Mouse (Mus musculus) kidney, embryonic 15.5 days (tissue): ENCODE measurements around the gene Trpv1. TPM values are rescaled to one million over a fixed set of nuclear protein-coding genes. Genes with fewer than 3 reads are reported as not detected.

Source experiments
- ATAC-seq: fragments of 200-750 bp; cut with Nextera tagmentation; replicated peaks from 2 replicates; pipeline ENCODE4 v1.8.0; 2017; ENCODE audit warnings: moderate TSS enrichment; ENCODE audit not compliant: low FRiP score
- H3K27ac ChIP-seq: fragments of 300-500 bp; sonication (generic); 2 replicates; pipeline ENCODE4 v1.5.1; 2015; ENCODE audit warnings: mild to moderate bottlenecking, inconsistent platforms
- H3K27me3 ChIP-seq: fragments of 300-500 bp; sonication (generic); 2 replicates; pipeline ENCODE4 v1.6.1; 2015; ENCODE audit warnings: inconsistent platforms
- H3K36me3 ChIP-seq: fragments of 300-500 bp; sonication (generic); 2 replicates; pipeline ENCODE4 v1.6.1; 2015; ENCODE audit warnings: inconsistent platforms
- H3K4me1 ChIP-seq: fragments of 300-500 bp; sonication (generic); 2 replicates; pipeline ENCODE4 v1.6.1; 2015; ENCODE audit warnings: inconsistent platforms
- H3K4me2 ChIP-seq: fragments of 300-500 bp; sonication (generic); 2 replicates; pipeline ENCODE4 v1.6.1; 2015; ENCODE audit warnings: moderate library complexity, mild to moderate bottlenecking, inconsistent platforms
- H3K4me3 ChIP-seq: fragments of 300-500 bp; sonication (generic); replicated peaks from 2 replicates; pipeline ENCODE4 v1.5.1; 2015; ENCODE audit warnings: mild to moderate bottlenecking, inconsistent platforms
- H3K9ac ChIP-seq: fragments of 300-500 bp; sonication (generic); 2 replicates; pipeline ENCODE4 v1.6.1; 2015; ENCODE audit warnings: mild to moderate bottlenecking, inconsistent platforms
- H3K9me3 ChIP-seq: fragments of 300-500 bp; sonication (generic); replicated peaks from 2 replicates; pipeline ENCODE4 v1.6.1; 2016; ENCODE audit warnings: inconsistent platforms
- WGBS: fragments of 180-500 bp; shearing (Covaris S2); methylation state at CpG from one replicate; pipeline ENCODE4 v1.1.7; 2015; ENCODE audit warnings: mixed read lengths; 5-methylcytosine and 5-hydroxymethylcytosine counted together
- polyA plus RNA-seq: library from polyadenylated mRNA; unstranded; fragments of >200 nt; fragmentation: Nextera tagmentation; extraction: Ambion mirVana; gene quantifications from 2 replicates; pipeline ENCODE4 v1.2.1, GENCODE M21; 2015

Gene Trpv1
- polyA plus RNA-seq, 1 experiment from 2014 or later: not detected

- no peak overlapping the region for H3K4me3 ChIP-seq
- no peaks in the 10 kb centered on the region for H3K36me3 ChIP-seq
- peaks cover 8% of the 10 kb centered on the region; the same call in 1 of the 2 replicates for H3K4me1 ChIP-seq
- no peaks in the 10 kb centered on the region for H3K27me3 ChIP-seq
- H3K4me2 ChIP-seq: no peak overlapping the region
- no peak for ATAC-seq
- no peak overlapping the region for H3K27ac ChIP-seq
- H3K9ac ChIP-seq: no peak overlapping the region
- 63% methylated on average over 6 of the region's 6 CpGs for WGBS
- H3K9me3 ChIP-seq: no peaks in the 10 kb centered on the region
These were observed 8.1 kb downstream of the Trpv1 start for GRCm38 (mm10) chr11:73242199-73242598.

GRCm38 (mm10) chr11:73242777-73243176 is 8.7 kb downstream of the Trpv1 start:
- Histone ChIP-seq H3K9me3 (no peaks in the 10 kb centered on the region), H3K27me3 (no peaks in the 10 kb centered on the region), H3K4me3 (no peak overlapping the region), H3K4me2 (no peak overlapping the region), H3K4me1 (peaks cover 8% of the 10 kb centered on the region; the same call in 1 of the 2 replicates), H3K36me3 (no peaks in the 10 kb centered on the region), H3K9ac (no peak overlapping the region), H3K27ac (no peak overlapping the region)
- 76% methylated on average over 4 of the region's 4 CpGs for WGBS
- no peak for ATAC-seq

GRCm38 (mm10) chr11:73257362-73257945 is 23.4 kb downstream of the Trpv1 start:
- Histone ChIP-seq H3K4me1 (no peaks in the 10 kb centered on the region), H3K4me3 (no peak overlapping the region), H3K36me3 (no peaks in the 10 kb centered on the region), H3K9me3 (no peaks in the 10 kb centered on the region), H3K4me2 (no peak overlapping the region), H3K27me3 (no peaks in the 10 kb centered on the region), H3K9ac (no peak overlapping the region), H3K27ac (no peak overlapping the region)
- no peak for ATAC-seq
- WGBS: 58% methylated on average over 4 of the region's 4 CpGs

GRCm38 (mm10) chr11:73258664-73259063 is 24.6 kb downstream of the Trpv1 start:
- H3K27ac ChIP-seq: no peak overlapping the region
- H3K4me2 ChIP-seq: no peak overlapping the region
- no peaks in the 10 kb centered on the region for H3K9me3 ChIP-seq
- H3K4me3 ChIP-seq: no peak overlapping the region
- H3K27me3 ChIP-seq: no peaks in the 10 kb centered on the region
- no peak for ATAC-seq
- no peaks in the 10 kb centered on the region for H3K4me1 ChIP-seq
- no peaks in the 10 kb centered on the region for H3K36me3 ChIP-seq
- no peak overlapping the region for H3K9ac ChIP-seq

DNA sequence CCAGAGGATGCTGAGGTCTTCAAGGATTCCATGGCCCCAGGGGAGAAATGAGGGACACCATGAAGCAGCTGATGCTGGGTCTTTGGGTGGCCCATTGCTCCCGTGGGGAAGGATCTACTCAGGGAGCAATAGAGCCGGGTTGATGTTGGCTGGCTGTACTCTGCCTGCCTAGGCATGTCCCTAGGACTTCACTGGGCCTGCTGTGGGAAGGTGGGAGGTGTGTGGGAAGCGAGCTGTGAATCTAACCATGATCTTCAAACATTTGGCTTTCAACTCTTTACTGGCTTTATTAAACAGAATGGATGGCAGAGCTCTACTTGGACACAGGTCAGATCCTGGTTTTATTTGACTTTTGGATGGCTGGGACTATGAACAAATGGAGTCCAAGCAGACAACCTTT is 26.4 kb downstream of the Trpv1 start:
- 80% methylated on average over 3 of the region's 3 CpGs for WGBS

GRCm38 (mm10) chr11:73261385-73261784 is 27.3 kb downstream of the Trpv1 start:
- Histone ChIP-seq H3K9ac (no peak overlapping the region), H3K9me3 (no peaks in the 10 kb centered on the region), H3K4me2 (no peak overlapping the region), H3K36me3 (no peaks in the 10 kb centered on the region), H3K27ac (no peak overlapping the region), H3K4me1 (no peaks in the 10 kb centered on the region), H3K27me3 (no peaks in the 10 kb centered on the region), H3K4me3 (no peak overlapping the region)
- WGBS: 41% methylated on average over 1 of the region's 1 CpGs
- ATAC-seq: no peak

More for the DNA sequence above, 26.4 kb downstream of the Trpv1 start:
- Histone ChIP-seq H3K27ac (no peak overlapping the region), H3K4me1 (no peaks in the 10 kb centered on the region), H3K27me3 (no peaks in the 10 kb centered on the region), H3K4me2 (no peak overlapping the region), H3K9me3 (no peaks in the 10 kb centered on the region), H3K4me3 (no peak overlapping the region), H3K36me3 (no peaks in the 10 kb centered on the region), H3K9ac (no peak overlapping the region)
- no peak for ATAC-seq

DNA sequence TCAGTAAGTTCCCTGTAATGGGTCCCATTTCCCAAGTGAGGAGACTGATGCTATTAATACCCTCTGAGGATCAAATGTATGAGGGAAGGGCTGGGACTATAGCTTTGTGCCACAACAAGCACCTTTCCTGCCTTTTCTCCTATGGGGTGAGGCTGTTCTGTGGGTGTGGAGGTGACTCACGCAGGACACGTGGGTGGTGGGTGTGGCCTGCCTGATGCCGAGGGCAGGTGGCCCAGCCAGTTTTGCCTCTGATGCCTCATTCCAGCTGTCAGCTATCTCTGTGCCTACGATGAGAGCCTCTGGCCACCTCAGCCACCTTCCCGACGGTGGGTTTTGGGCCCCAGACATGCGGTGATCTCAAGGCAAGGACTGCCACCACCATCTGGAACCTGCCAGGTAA is 33.2 kb downstream of the Trpv1 start, which contains the start of gene Trpv3:
TSS of gene Trpv3 (plus strand) at position 122 of the 400 bp plus-strand sequence.
- ATAC-seq: no peak
- Histone ChIP-seq H3K4me3 (no peak within 1 kb of the TSS), H3K4me1 (no peaks in the 10 kb centered on the region), H3K4me2 (no peak within 1 kb of the TSS), H3K27ac (no peak within 1 kb of the TSS), H3K9me3 (no peaks in the 10 kb centered on the region), H3K36me3 (no peaks in the 10 kb centered on the region), H3K9ac (no peak within 1 kb of the TSS), H3K27me3 (no peaks in the 10 kb centered on the region)
- WGBS: 81% methylated on average over 7 of the region's 7 CpGs

- H3K4me3 ChIP-seq: no peak overlapping the region
- WGBS: 36% methylated on average over 2 of the region's 2 CpGs
- ATAC-seq: no peak
- H3K36me3 ChIP-seq: no peaks in the 10 kb centered on the region
- H3K4me1 ChIP-seq: no peaks in the 10 kb centered on the region
- no peaks in the 10 kb centered on the region for H3K9me3 ChIP-seq
- H3K27me3 ChIP-seq: no peaks in the 10 kb centered on the region
- H3K9ac ChIP-seq: no peak overlapping the region
- no peak overlapping the region for H3K27ac ChIP-seq
- no peak overlapping the region for H3K4me2 ChIP-seq
These were observed 40.7 kb downstream of the Trpv1 start for GRCm38 (mm10) chr11:73274821-73275220.

DNA sequence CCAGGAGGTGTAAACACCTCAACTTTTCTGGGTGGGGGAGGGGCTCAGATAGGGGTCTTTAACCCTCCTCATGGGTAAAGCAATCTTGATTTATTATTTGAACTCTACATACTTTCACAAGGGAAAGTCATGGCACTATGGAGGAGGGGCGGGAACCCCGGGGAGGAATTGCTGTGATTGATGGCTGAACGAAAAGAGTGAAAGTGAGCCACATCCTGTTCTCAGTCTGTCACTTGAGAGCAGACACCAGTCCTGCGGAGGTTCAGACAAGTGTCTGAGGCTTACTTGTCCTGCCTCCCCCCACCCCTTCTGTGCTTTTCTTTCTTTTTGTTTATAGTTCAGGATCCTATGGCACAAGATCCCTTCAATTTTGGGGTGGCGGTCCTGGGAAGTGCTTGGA is 46.6 kb downstream of the Trpv1 start:
- 0 out of 2 replicates have a peak overlapping the region, but pooled peaks have one; percentile 5 for H3K4me2 ChIP-seq
- no peaks in the 10 kb centered on the region for H3K9me3 ChIP-seq
- H3K4me3 ChIP-seq: no peak overlapping the region
- H3K4me1 ChIP-seq: peaks cover 40% of the 10 kb centered on the region
- H3K36me3 ChIP-seq: no peaks in the 10 kb centered on the region
- ATAC-seq: no peak
- H3K27ac ChIP-seq: 0 out of 2 replicates have a peak overlapping the region, but pooled peaks have one; percentile 6
- H3K9ac ChIP-seq: no peak overlapping the region
- H3K27me3 ChIP-seq: no peaks in the 10 kb centered on the region
- WGBS: 17% methylated on average over 5 of the region's 5 CpGs

GRCm38 (mm10) chr11:73281528-73282027 is 47.5 kb downstream of the Trpv1 start:
- Histone ChIP-seq H3K4me1 (peaks cover 40% of the 10 kb centered on the region), H3K36me3 (no peaks in the 10 kb centered on the region), H3K4me2 (peak overlapping the region; percentile 67), H3K27ac (no peak overlapping the region), H3K9ac (no peak overlapping the region), H3K4me3 (peak overlapping the region; percentile 43), H3K27me3 (no peaks in the 10 kb centered on the region), H3K9me3 (no peaks in the 10 kb centered on the region)
- peak; percentile 76 for ATAC-seq
- WGBS: under 1% methylated on average over 16 of the region's 16 CpGs

DNA sequence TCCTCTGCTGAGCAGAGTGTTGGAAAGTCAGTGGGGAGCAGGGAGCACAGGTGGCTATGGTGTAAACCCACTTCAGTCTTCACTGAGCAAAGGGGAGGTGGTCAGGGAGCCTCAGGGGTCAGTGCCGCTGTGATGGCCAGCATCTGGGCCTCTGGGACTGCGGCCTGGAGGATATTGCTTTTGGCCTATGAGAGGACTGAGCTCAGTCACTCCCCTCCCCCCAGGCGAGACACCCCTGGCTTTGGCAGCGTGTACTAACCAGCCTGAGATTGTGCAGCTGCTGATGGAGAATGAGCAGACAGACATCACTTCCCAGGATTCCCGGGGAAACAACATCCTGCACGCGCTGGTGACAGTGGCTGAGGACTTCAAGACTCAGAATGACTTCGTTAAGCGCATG is 49.3 kb downstream of the Trpv1 start:
- H3K27me3 ChIP-seq: no peaks in the 10 kb centered on the region
- no peaks in the 10 kb centered on the region for H3K36me3 ChIP-seq
- H3K27ac ChIP-seq: peak overlapping the region; percentile 27; the same call in 1 of the 2 replicates
- no peaks in the 10 kb centered on the region for H3K9me3 ChIP-seq
- peaks cover 40% of the 10 kb centered on the region for H3K4me1 ChIP-seq
- H3K9ac ChIP-seq: no peak overlapping the region
- no peak overlapping the region for H3K4me2 ChIP-seq
- H3K4me3 ChIP-seq: no peak overlapping the region
- WGBS: 34% methylated on average over 9 of the region's 9 CpGs
- peak; percentile 69 for ATAC-seq

- peak overlapping the region; percentile 27 for H3K27ac ChIP-seq
- no peaks in the 10 kb centered on the region for H3K27me3 ChIP-seq
- H3K9me3 ChIP-seq: no peaks in the 10 kb centered on the region
- peaks cover 40% of the 10 kb centered on the region for H3K4me1 ChIP-seq
- no peak overlapping the region for H3K4me3 ChIP-seq
- WGBS: 50% methylated on average over 1 of the region's 1 CpGs
- no peak overlapping the region for H3K4me2 ChIP-seq
- ATAC-seq: no peak
- H3K9ac ChIP-seq: no peak overlapping the region
- no peaks in the 10 kb centered on the region for H3K36me3 ChIP-seq
These were observed 49.8 kb downstream of the Trpv1 start for GRCm38 (mm10) chr11:73283926-73284325.

DNA sequence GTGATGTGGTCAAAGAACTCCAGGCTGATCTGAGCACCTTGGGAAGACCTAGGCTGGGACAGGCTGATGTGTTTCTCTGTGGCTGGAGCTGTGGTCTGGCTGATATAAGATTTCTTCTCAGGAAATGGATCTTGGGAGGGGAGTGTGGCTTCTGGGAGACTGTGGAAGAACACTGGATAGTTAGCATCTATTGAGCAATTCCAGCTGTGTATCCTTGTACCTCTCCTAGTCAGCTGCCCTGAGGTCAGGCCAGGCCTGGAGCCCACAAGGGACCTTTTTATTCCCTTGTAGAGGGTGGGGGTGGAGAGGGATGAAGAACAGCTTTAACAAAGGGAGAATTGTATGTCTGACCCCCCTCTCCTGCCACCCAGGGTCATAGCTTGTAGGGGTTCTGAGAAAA is 50.3 kb downstream of the Trpv1 start:
- peaks cover 40% of the 10 kb centered on the region for H3K4me1 ChIP-seq
- no peak overlapping the region for H3K4me3 ChIP-seq
- ATAC-seq: no peak
- H3K27ac ChIP-seq: peak overlapping the region; percentile 2; the same call in 1 of the 2 replicates
- H3K9ac ChIP-seq: no peak overlapping the region
- H3K9me3 ChIP-seq: no peaks in the 10 kb centered on the region
- H3K36me3 ChIP-seq: no peaks in the 10 kb centered on the region
- no peaks in the 10 kb centered on the region for H3K27me3 ChIP-seq
- H3K4me2 ChIP-seq: no peak overlapping the region
